Mouse (Mus musculus) urinary bladder, postnatal 0 days (tissue): ENCODE results near the gene Gadl1. TPM values are rescaled to one million over a fixed set of nuclear protein-coding genes. Genes with fewer than 3 reads are reported as not detected.

Experiments used
- polyA plus RNA-seq: library from polyadenylated mRNA; unstranded; fragments of >200 nt; fragmentation: Nextera tagmentation; extraction: Ambion mirVana; gene quantifications from 2 replicates; pipeline ENCODE4 v1.2.1, GENCODE M21; 2015

Gene Gadl1
- 0.53 and 0.57 TPM in 2 replicates for polyA plus RNA-seq

GRCm38 (mm10) chr9:115909155-115909554, at the start of gene Gadl1:
Gene Gadl1 (plus strand): TSS chr9:115909455.

